Mouse (Mus musculus) thymus, adult 2 months (tissue): ENCODE results near the gene Pik3r5. TPM values are rescaled to one million over a fixed set of nuclear protein-coding genes. Genes with fewer than 3 reads are reported as not detected.

Experiments
- DNase-seq: peaks from one replicate; pipeline ENCODE4 v3.0.0; 2021
- H3K27ac ChIP-seq: fragments of 200-500 bp; 2 replicates; pipeline ENCODE4 v1.5.1; 2012; ENCODE audit warnings: low read length, control low read depth; ENCODE audit not compliant: control insufficient read depth, insufficient read depth
- H3K27me3 ChIP-seq: fragments of 200-500 bp; 2 replicates; pipeline ENCODE4 v1.6.1; 2012; ENCODE audit warnings: mild to moderate bottlenecking, low read length, moderate library complexity, mixed read lengths; ENCODE audit not compliant: control insufficient read depth, insufficient read depth
- H3K36me3 ChIP-seq: fragments of 200-500 bp; 2 replicates; pipeline ENCODE4 v1.6.1; 2012; ENCODE audit warnings: mild to moderate bottlenecking, low read length, moderate library complexity; ENCODE audit not compliant: control insufficient read depth, insufficient read depth
- H3K4me1 ChIP-seq: fragments of 200-500 bp; replicated peaks from 2 replicates; pipeline ENCODE4 v1.6.1; 2012; ENCODE audit warnings: low read length; ENCODE audit not compliant: control insufficient read depth, insufficient read depth
- H3K4me3 ChIP-seq: fragments of 200-500 bp; 2 replicates; pipeline ENCODE4 v1.5.1; 2012; ENCODE audit warnings: mild to moderate bottlenecking, low read length, control low read depth, moderate library complexity; ENCODE audit not compliant: control insufficient read depth, insufficient read depth
- CTCF ChIP-seq: fragments of 200-500 bp; IDR thresholded peaks from 2 replicates; pipeline ENCODE4 v1.5.1; 2012; ENCODE audit warnings: mild to moderate bottlenecking, control low read depth, low read length, moderate library complexity, borderline replicate concordance; ENCODE audit not compliant: control insufficient read depth, poor library complexity, insufficient read depth; ENCODE audit errors: extremely low read depth
- POLR2A ChIP-seq: fragments of 200-500 bp; IDR thresholded peaks from 2 replicates; pipeline ENCODE4 v1.6.1; 2012; ENCODE audit warnings: mild to moderate bottlenecking, low read length, control low read depth, moderate library complexity; ENCODE audit not compliant: control insufficient read depth, poor library complexity, insufficient read depth; ENCODE audit errors: extremely low read depth
- WGBS: fragments of 180-500 bp; shearing (Covaris S2); methylation state at CpG from one replicate; pipeline ENCODE4 v1.1.7; 2018; 5-methylcytosine and 5-hydroxymethylcytosine counted together
- polyA plus RNA-seq: library from polyadenylated mRNA; depleted of rRNA; stranded (reverse); fragments of >200 nt; gene quantifications from 2 replicates; pipeline ENCODE4 v1.2.3, GENCODE M21; 2012

Gene Pik3r5
- polyA plus RNA-seq, 1 experiment: 105 TPM

GRCm38 (mm10) chr11:68472162-68472849 lies 40.4 kb downstream of the Pik3r5 start:
- H3K4me3 ChIP-seq: no peak overlapping the region
- H3K4me1 ChIP-seq: no peaks in the 10 kb centered on the region
- WGBS: 84% methylated on average over 5 of the region's 5 CpGs
- TF ChIP-seq POLR2A (no peak), CTCF (no peak)
- peaks cover 36% of the 10 kb centered on the region for H3K36me3 ChIP-seq
- no peak for DNase-seq
- H3K27me3 ChIP-seq: no peaks in the 10 kb centered on the region
- H3K27ac ChIP-seq: no peak overlapping the region

- TF ChIP-seq CTCF: no peak
- TF ChIP-seq POLR2A: no peak
- 85% methylated on average over 6 of the region's 6 CpGs for WGBS
- DNase-seq: no peak
- peaks cover 52% of the 10 kb centered on the region for H3K36me3 ChIP-seq
- H3K27ac ChIP-seq: no peak overlapping the region
- no peak overlapping the region for H3K4me3 ChIP-seq
- no peaks in the 10 kb centered on the region for H3K27me3 ChIP-seq
- no peaks in the 10 kb centered on the region for H3K4me1 ChIP-seq
These were observed 42.7 kb downstream of the Pik3r5 start for GRCm38 (mm10) chr11:68474600-68474999.

DNA sequence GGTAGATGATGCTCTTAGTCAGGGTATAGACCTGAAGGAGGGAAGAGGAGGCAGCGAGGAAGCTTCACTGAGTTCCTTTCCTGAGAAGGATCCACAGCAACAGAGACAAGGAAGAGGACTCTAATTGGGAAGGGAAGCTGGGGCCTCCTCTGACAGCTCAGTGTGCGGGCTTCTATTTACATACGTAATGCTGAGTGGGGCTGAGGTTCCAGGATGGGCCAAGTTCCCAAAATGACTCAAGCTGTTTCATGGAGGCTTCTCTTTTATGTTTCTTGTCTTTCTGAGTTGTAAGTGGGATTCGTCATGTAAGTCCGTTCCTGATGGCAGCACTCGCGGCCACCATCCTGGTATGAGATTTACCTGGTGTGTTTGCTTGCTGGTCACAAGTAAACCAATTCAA lies 43.8 kb downstream of the Pik3r5 start:
- 96% methylated on average over 7 of the region's 7 CpGs for WGBS
- DNase-seq: no peak

DNA sequence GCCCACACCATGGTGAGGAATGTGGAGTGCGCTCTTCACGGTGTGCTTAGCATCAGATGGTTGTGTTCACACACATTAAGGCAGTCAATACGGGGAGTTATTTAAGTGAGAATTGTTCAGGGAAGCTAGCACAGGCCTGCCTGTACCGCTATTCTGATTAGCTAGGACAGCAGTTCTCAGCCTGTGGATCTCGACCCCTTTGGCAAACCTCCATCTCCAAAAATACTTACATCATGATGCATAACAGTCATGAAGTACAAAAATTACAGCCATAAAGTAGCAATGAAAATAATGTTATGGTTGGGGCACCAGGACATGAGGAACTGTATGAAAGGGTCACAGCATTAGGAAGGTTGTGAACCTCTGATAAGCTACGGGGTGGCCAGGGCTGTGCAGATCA lies 45.7 kb downstream of the Pik3r5 start:
- DNase-seq: no peak
- no peaks in the 10 kb centered on the region for H3K27me3 ChIP-seq
- no peak overlapping the region for H3K4me3 ChIP-seq
- no peak overlapping the region for H3K27ac ChIP-seq
- peaks cover 74% of the 10 kb centered on the region for H3K36me3 ChIP-seq
- no peaks in the 10 kb centered on the region for H3K4me1 ChIP-seq
- WGBS: 93% methylated on average over 6 of the region's 6 CpGs
- TF ChIP-seq CTCF (no peak), POLR2A (no peak)

More for the DNA sequence above, 43.8 kb downstream of the Pik3r5 start:
- peaks cover 62% of the 10 kb centered on the region for H3K36me3 ChIP-seq
- no peaks in the 10 kb centered on the region for H3K27me3 ChIP-seq
- H3K27ac ChIP-seq: no peak overlapping the region
- TF ChIP-seq CTCF: no peak
- TF ChIP-seq POLR2A: no peak
- H3K4me3 ChIP-seq: no peak overlapping the region
- H3K4me1 ChIP-seq: no peaks in the 10 kb centered on the region

GRCm38 (mm10) chr11:68478574-68478981 lies 46.7 kb downstream of the Pik3r5 start:
- Histone ChIP-seq H3K27ac (no peak overlapping the region), H3K36me3 (peaks cover 74% of the 10 kb centered on the region), H3K27me3 (no peaks in the 10 kb centered on the region), H3K4me1 (no peaks in the 10 kb centered on the region), H3K4me3 (no peak overlapping the region)
- no peak for DNase-seq
- WGBS: 90% methylated on average over 3 of the region's 3 CpGs
- no peak for TF ChIP-seq CTCF
- no peak for TF ChIP-seq POLR2A

DNA sequence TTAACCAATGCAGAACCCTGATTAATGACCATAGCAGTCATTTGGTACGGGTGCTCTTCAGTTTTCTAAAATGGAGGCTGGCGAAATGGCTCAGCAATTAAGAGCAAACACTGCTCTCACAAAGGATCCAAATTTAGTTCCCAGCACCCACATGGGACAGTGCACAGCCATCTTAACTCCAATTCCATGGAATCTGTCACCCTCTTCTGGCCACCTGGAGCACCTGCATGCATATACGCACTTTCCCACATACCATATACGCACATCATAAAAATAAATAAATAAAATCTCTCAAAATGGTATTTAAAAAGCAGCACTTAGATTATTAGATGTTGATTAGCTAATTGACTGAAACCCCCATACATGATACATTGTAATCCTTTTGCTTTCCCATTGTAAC lies 48.7 kb downstream of the Pik3r5 start:
- no peaks in the 10 kb centered on the region for H3K4me1 ChIP-seq
- WGBS: 98% methylated on average over 4 of the region's 4 CpGs
- no peak for DNase-seq
- no peak overlapping the region for H3K4me3 ChIP-seq
- no peaks in the 10 kb centered on the region for H3K27me3 ChIP-seq
- peaks cover 62% of the 10 kb centered on the region for H3K36me3 ChIP-seq
- no peak overlapping the region for H3K27ac ChIP-seq
- no peak for TF ChIP-seq POLR2A
- no peak for TF ChIP-seq CTCF

DNA sequence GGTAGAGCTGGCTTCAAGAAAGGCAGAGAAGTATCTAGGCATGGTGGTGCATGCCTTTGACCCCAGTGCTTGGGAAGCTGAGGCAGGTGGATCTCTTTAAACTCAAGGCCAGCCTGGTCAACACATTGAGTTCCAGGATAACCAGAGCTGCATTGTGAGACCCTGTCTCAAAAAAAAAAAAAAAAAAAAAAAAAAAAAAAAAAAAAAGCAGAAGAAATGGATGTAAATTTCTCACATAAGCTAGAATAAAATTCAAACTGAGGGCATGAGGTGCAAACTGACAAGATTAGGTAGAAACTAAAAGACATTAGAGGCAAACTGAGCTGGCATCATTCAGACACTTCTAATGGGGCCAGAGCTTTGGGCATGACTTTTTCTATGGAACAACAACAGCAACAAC lies 50.1 kb downstream of the Pik3r5 start:
- no peak for DNase-seq
- Histone ChIP-seq H3K36me3 (peaks cover 57% of the 10 kb centered on the region), H3K27ac (no peak overlapping the region), H3K27me3 (no peaks in the 10 kb centered on the region), H3K4me1 (no peaks in the 10 kb centered on the region), H3K4me3 (no peak overlapping the region)
- TF ChIP-seq CTCF (no peak), POLR2A (no peak)
